Mouse (Mus musculus): Measurements from ENCODE around the gene Fubp1.

- TF ChIP-seq CTCF (IDR thresholded peaks at IDR 0.05; ENCODE audit: low read depth, low read length) (no peak), POLR2A (IDR thresholded peaks at IDR 0.05; ENCODE audit: borderline replicate concordance, low read depth, low read length) (no peak)
These were observed 54.2 kb downstream of the Fubp1 start for GRCm38 (mm10) chr3:152264374-152264773.
